Mouse (Mus musculus) ovary, postnatal 10 days (tissue): ENCODE measurements around the gene Olfr730.

Experiments used
- DNase-seq: peaks from one replicate; pipeline ENCODE4 v3.0.0; 2022; ENCODE audit warnings: low spot score

The Olfr730 gene

DNA sequence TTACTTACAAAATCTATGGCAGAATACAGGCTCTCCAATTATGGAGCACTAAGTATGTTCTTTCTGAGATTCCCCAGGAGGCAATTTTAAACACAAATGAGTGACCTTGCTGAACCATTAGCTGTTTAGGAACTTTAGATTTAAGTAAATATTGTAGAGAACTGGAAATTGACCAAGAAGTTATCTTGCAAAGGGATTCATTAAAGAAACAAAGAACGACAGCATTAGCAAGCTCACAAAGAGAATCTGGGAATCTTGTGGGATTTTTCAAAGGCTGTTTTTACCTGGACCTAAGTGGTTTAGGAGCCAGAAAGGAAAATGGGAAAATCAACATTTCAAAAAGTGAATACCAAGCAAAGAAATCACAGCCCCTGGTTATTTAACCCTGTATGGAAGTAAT is at the start of gene Olfr730:
TSS of gene Olfr730 (minus strand) at position 101 of the 400 bp plus-strand sequence.
- no peak for DNase-seq

DNA sequence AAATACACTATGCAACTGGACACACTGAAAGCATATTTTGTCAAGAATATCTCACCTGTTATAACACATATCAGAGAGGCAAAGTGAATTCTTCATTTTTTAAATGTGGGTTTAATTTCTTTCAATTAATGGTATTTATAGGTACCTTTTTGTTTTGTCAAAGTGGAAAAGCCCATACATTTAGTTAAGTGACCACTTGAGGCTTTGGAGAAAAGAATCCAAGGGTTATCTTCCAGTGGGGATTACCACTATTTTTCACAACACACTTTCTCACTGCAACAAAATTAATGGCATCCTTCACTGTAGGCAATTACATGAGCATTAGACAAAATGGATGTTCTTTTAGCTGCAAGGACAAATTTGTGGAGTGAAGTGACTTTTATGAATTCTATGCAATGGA is 35.2 kb downstream of the Olfr730 start, which contains the start of gene Olfr729:
TSS of gene Olfr729 (minus strand) at position 101 of the 400 bp plus-strand sequence.
- no peak for DNase-seq

- DNase-seq, result no peak
These were observed 45.4 kb downstream of the Olfr730 start, which contains the start of gene Olfr728 for GRCm38 (mm10) chr14:50142580-50142979. Olfr728 (minus strand) TSS chr14:50142680.
